Mouse (Mus musculus): Measurements from ENCODE around the gene Snf8. TPM values are rescaled to one million over a fixed set of nuclear protein-coding genes. Genes with fewer than 3 reads are reported as not detected.

Snf8 gene
- polyA plus RNA-seq, 1 experiment = 155 TPM

- H3K27ac ChIP-seq (ENCODE audit: control insufficient read depth, insufficient read depth, low read depth, low read length, poor library complexity) = no peak overlapping the region; the same call in 1 of the 2 replicates
- H3K4me3 ChIP-seq (replicated peaks; ENCODE audit: control insufficient read depth, low read depth, low read length) = peak overlapping the region; percentile 79
- peaks cover 3% of the 10 kb centered on the region for H3K4me1 ChIP-seq (ENCODE audit: control insufficient read depth, insufficient read depth, low read length)
- TF ChIP-seq POLR2A (IDR thresholded peaks at IDR 0.05; ENCODE audit: borderline replicate concordance, control insufficient read depth, low read depth, low read length) (no peak), CTCF (IDR thresholded peaks at IDR 0.05; ENCODE audit: control insufficient read depth, insufficient read depth, low read length) (no peak)
- WGBS = 13% methylated on average over 17 of the region's 17 CpGs
Observed at GRCm38 (mm10) chr11:96074351-96075176, 39.9 kb downstream of the Snf8 start.

GRCm38 (mm10) chr11:96075177-96075508, 40.5 kb downstream of the Snf8 start:
- TF ChIP-seq CTCF (IDR thresholded peaks at IDR 0.05; ENCODE audit: control insufficient read depth, insufficient read depth, low read length) = no peak
- TF ChIP-seq POLR2A (IDR thresholded peaks at IDR 0.05; ENCODE audit: borderline replicate concordance, control insufficient read depth, low read depth, low read length) = no peak
- Histone ChIP-seq H3K27ac (ENCODE audit: control insufficient read depth, insufficient read depth, low read depth, low read length, poor library complexity) (peak overlapping the region; percentile 14; the same call in 1 of the 2 replicates), H3K4me1 (ENCODE audit: control insufficient read depth, insufficient read depth, low read length) (peaks cover 3% of the 10 kb centered on the region), H3K4me3 (replicated peaks; ENCODE audit: control insufficient read depth, low read depth, low read length) (peak overlapping the region; percentile 79)
- under 1% methylated on average over 15 of the region's 15 CpGs for WGBS

GRCm38 (mm10) chr11:96075509-96076220, 41.0 kb downstream of the Snf8 start, which contains the start of gene Atp5g1:
Atp5g1 (minus strand) TSS chr11:96075670.
- TF ChIP-seq POLR2A (IDR thresholded peaks at IDR 0.05; ENCODE audit: borderline replicate concordance, control insufficient read depth, low read depth, low read length) (peak; percentile 87), CTCF (IDR thresholded peaks at IDR 0.05; ENCODE audit: control insufficient read depth, insufficient read depth, low read length) (no peak)
- Histone ChIP-seq H3K4me3 (replicated peaks; ENCODE audit: control insufficient read depth, low read depth, low read length) (peak within 1 kb of the TSS; percentile 79), H3K27ac (ENCODE audit: control insufficient read depth, insufficient read depth, low read depth, low read length, poor library complexity) (peak within 1 kb of the TSS; percentile 14; the same call in 1 of the 2 replicates), H3K4me1 (ENCODE audit: control insufficient read depth, insufficient read depth, low read length) (peaks cover 3% of the 10 kb centered on the region)
- under 1% methylated on average over 37 of the region's 37 CpGs for WGBS

- WGBS = 67% methylated on average over 13 of the region's 13 CpGs
- H3K27ac ChIP-seq (ENCODE audit: control insufficient read depth, insufficient read depth, low read depth, low read length, poor library complexity) = no peak overlapping the region
- peaks cover 3% of the 10 kb centered on the region for H3K4me1 ChIP-seq (ENCODE audit: control insufficient read depth, insufficient read depth, low read length)
- H3K4me3 ChIP-seq (replicated peaks; ENCODE audit: control insufficient read depth, low read depth, low read length) = peak overlapping the region; percentile 65
- TF ChIP-seq POLR2A (IDR thresholded peaks at IDR 0.05; ENCODE audit: borderline replicate concordance, control insufficient read depth, low read depth, low read length) = no peak
- TF ChIP-seq CTCF (IDR thresholded peaks at IDR 0.05; ENCODE audit: control insufficient read depth, insufficient read depth, low read length) = no peak
Observed at GRCm38 (mm10) chr11:96076221-96077105, 41.8 kb downstream of the Snf8 start.

- no peak overlapping the region for H3K4me3 ChIP-seq (replicated peaks; ENCODE audit: control insufficient read depth, low read depth, low read length)
- H3K27ac ChIP-seq (ENCODE audit: control insufficient read depth, insufficient read depth, low read depth, low read length, poor library complexity) = no peak overlapping the region
- no peak for TF ChIP-seq POLR2A (IDR thresholded peaks at IDR 0.05; ENCODE audit: borderline replicate concordance, control insufficient read depth, low read depth, low read length)
- TF ChIP-seq CTCF (IDR thresholded peaks at IDR 0.05; ENCODE audit: control insufficient read depth, insufficient read depth, low read length) = no peak
- WGBS = 75% methylated on average over 5 of the region's 5 CpGs
- H3K4me1 ChIP-seq (ENCODE audit: control insufficient read depth, insufficient read depth, low read length) = peaks cover 2% of the 10 kb centered on the region
Observed at GRCm38 (mm10) chr11:96080736-96081135, 46.1 kb downstream of the Snf8 start.

GRCm38 (mm10) chr11:96082682-96083081, 48.0 kb downstream of the Snf8 start:
- H3K27ac ChIP-seq (ENCODE audit: control insufficient read depth, insufficient read depth, low read depth, low read length, poor library complexity) = no peak overlapping the region
- no peaks in the 10 kb centered on the region for H3K4me1 ChIP-seq (ENCODE audit: control insufficient read depth, insufficient read depth, low read length)
- TF ChIP-seq CTCF (IDR thresholded peaks at IDR 0.05; ENCODE audit: control insufficient read depth, insufficient read depth, low read length) (no peak), POLR2A (IDR thresholded peaks at IDR 0.05; ENCODE audit: borderline replicate concordance, control insufficient read depth, low read depth, low read length) (no peak)
- H3K4me3 ChIP-seq (replicated peaks; ENCODE audit: control insufficient read depth, low read depth, low read length) = no peak overlapping the region
- WGBS = 61% methylated on average over 3 of the region's 3 CpGs

GRCm38 (mm10) chr11:96087981-96088380, 53.3 kb downstream of the Snf8 start:
- Histone ChIP-seq H3K27ac (ENCODE audit: control insufficient read depth, insufficient read depth, low read depth, low read length, poor library complexity) (no peak overlapping the region), H3K4me1 (ENCODE audit: control insufficient read depth, insufficient read depth, low read length) (no peaks in the 10 kb centered on the region), H3K4me3 (replicated peaks; ENCODE audit: control insufficient read depth, low read depth, low read length) (no peak overlapping the region)
- no peak for TF ChIP-seq CTCF (IDR thresholded peaks at IDR 0.05; ENCODE audit: control insufficient read depth, insufficient read depth, low read length)
- no peak for TF ChIP-seq POLR2A (IDR thresholded peaks at IDR 0.05; ENCODE audit: borderline replicate concordance, control insufficient read depth, low read depth, low read length)
- WGBS = 86% methylated on average over 6 of the region's 6 CpGs
